Mouse (Mus musculus): ENCODE measurements around the gene Sde2.

DNA sequence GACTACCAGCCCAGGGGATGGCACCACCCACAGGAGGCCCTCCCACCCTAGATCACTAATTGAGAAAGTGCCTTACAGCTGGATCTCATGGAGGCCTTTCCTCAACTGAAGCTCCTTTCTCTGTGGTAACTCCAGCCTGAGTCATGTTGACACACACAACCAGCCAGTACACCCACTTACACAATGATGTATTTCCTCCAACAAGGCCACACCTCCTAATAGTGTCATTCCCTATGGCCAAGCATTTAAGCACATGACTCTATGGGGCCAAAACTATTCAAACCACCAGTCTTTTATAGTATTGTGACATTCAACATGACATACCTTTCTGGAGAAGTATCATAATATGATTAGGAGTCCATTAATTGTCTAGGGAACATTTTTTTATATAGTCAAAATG is 7.8 kb downstream of the Sde2 start:
- TF ChIP-seq POLR2A (IDR thresholded peaks at IDR 0.05; ENCODE audit: insufficient read length, low read depth) (no peak), MYOG (IDR thresholded peaks at IDR 0.05; ENCODE audit: control insufficient read depth in 1 of 3, insufficient read depth in 1 of 3, insufficient read length in 2 of 3, low read depth in 2 of 3) (no peak), USF1 (IDR thresholded peaks at IDR 0.05; ENCODE audit: low read depth) (no peak), TCF12 (IDR thresholded peaks at IDR 0.05; ENCODE audit: insufficient read depth, poor library complexity, severe bottlenecking) (no peak), MAX (IDR thresholded peaks at IDR 0.05; ENCODE audit: low read depth) (no peak), CEBPB (IDR thresholded peaks at IDR 0.05; ENCODE audit: insufficient read depth, poor library complexity, severe bottlenecking) (no peak), POLR2AphosphoS2 (IDR thresholded peaks at IDR 0.05; ENCODE audit: insufficient read length, low read depth) (no peak)

Measured in myocyte (in vitro differentiated cells).